Comparison of ENCODE assay signal across 13 mouse cellular contexts in genomic region chr6:11594936-11595335, GRCm38 (mm10).
DNase-seq lines count a peak whose midpoint lies in the region; ATAC-seq and TF ChIP-seq lines count a peak whose summit lies in the region.
"Had no signal": no experiment of that assay in that cellular context is flagged by ENCODE, and none has a peak within 500 bp of the region (broad histone marks: within the 10 kb centered on the region; RNA-seq: fewer than 3 reads in every experiment).

No protein-coding gene starts in this region.

- H3K4me3 ChIP-seq in kidney, postnatal 0 days (replicated peaks; ENCODE audit: low read depth, low read length): no peak overlapping the region
- H3K4me3 ChIP-seq: liver, embryonic 15.5 days; neural tube, embryonic 15.5 days had no signal

- peak; percentile 39; the same call in 1 of the 2 replicates for TF ChIP-seq CTCF in kidney, postnatal 0 days (IDR thresholded peaks at IDR 0.05; ENCODE audit: low read depth)

- peak; percentile 34 to 71 for DNase-seq in adrenal gland, adult (ENCODE audit: inconsistent age in 2 of 2, low spot score in 1 of 2)
- DNase-seq in adrenal gland, postnatal 4 days (ENCODE audit: low spot score in 2 of 2): no peak
- DNase-seq in kidney, postnatal 0 days (ENCODE audit: low spot score): peak; percentile 35
- no peak for DNase-seq in kidney, adult 18-20 months
- DNase-seq in 416B (ENCODE audit: low read depth): peak; percentile 22
- no peak for DNase-seq in spleen, postnatal 4 days (ENCODE audit: low spot score in 2 of 2)
- DNase-seq in T-cell, adult 2 months (ENCODE audit: low spot score): no peak
- DNase-seq: thymus, postnatal 25 days had no signal

- H3K9ac ChIP-seq in kidney, postnatal 0 days (ENCODE audit: low read depth, low read length): no peak overlapping the region
- H3K9ac ChIP-seq: liver, embryonic 15.5 days; neural tube, embryonic 15.5 days had no signal

- no peaks in the 10 kb centered on the region for H3K27me3 ChIP-seq in kidney, postnatal 0 days (ENCODE audit: insufficient read depth, low read length)
- H3K27me3 ChIP-seq: liver, embryonic 15.5 days; megakaryocyte, embryonic 14.5 days; neural tube, embryonic 15.5 days had no signal

- H3K4me2 ChIP-seq in kidney, postnatal 0 days (ENCODE audit: low read length): no peak overlapping the region
- H3K4me2 ChIP-seq: neural tube, embryonic 15.5 days had no signal

- no peak overlapping the region for H3K27ac ChIP-seq in kidney, postnatal 0 days
- H3K27ac ChIP-seq: liver, embryonic 15.5 days had no signal

- H3K36me3 ChIP-seq in kidney, postnatal 0 days (ENCODE audit: insufficient read depth, low read length): no peaks in the 10 kb centered on the region
- H3K36me3 ChIP-seq: G1E; liver, embryonic 15.5 days; neural tube, embryonic 15.5 days had no signal

- H3K4me1 ChIP-seq in kidney, postnatal 0 days (replicated peaks; ENCODE audit: insufficient read depth, low read length): no peaks in the 10 kb centered on the region

- 47% methylated on average over 2 of the region's 2 CpGs for WGBS in kidney, postnatal 0 days

- ATAC-seq in kidney, postnatal 0 days (replicated peaks; ENCODE audit: low FRiP score, low read depth): no peak
- 0 out of 2 replicates have a peak, but pooled peaks have one; percentile 18 for ATAC-seq in common myeloid progenitor, adult 5-6 weeks (replicated peaks; ENCODE audit: low read depth, poor library complexity, severe bottlenecking)

- no peaks in the 10 kb centered on the region for H3K9me3 ChIP-seq in kidney, postnatal 0 days (replicated peaks; ENCODE audit: low read length)
- H3K9me3 ChIP-seq: G1E; liver, embryonic 15.5 days; megakaryocyte, embryonic 14.5 days; neural tube, embryonic 15.5 days had no signal

Comparison
In these comparisons a context has a peak if more than half of its experiments do, and no peak if none do; other contexts are left out.
1. DNase-seq: peak in adrenal gland, adult (2 of 2), kidney, postnatal 0 days (single experiment) and 416B (single experiment); none in adrenal gland, postnatal 4 days (0 of 2), kidney, adult 18-20 months (single experiment), spleen, postnatal 4 days (0 of 2) and T-cell, adult 2 months (single experiment).